Mouse (Mus musculus) heart, postnatal 0 days (tissue): ENCODE measurements around the gene Kcnab3. TPM values are rescaled to one million over a fixed set of nuclear protein-coding genes. Genes with fewer than 3 reads are reported as not detected.

Source experiments
- ATAC-seq: fragments of 200-750 bp; cut with Nextera tagmentation; 2 replicates; pipeline ENCODE4 v1.8.0; 2017; ENCODE audit warnings: low read depth, moderate number of reproducible peaks, moderate library complexity; ENCODE audit not compliant: insufficient read depth
- DNase-seq: peaks from one replicate; pipeline ENCODE4 v3.0.0-alpha.2; 2016; ENCODE audit warnings: low spot score
- H3K27ac ChIP-seq: fragments of 300-500 bp; sonication (generic); 2 replicates; pipeline ENCODE4 v1.5.1; 2014; ENCODE audit warnings: low read depth, mild to moderate bottlenecking
- H3K27me3 ChIP-seq: fragments of 300-500 bp; sonication (generic); 2 replicates; pipeline ENCODE4 v1.6.1; 2014; ENCODE audit warnings: low read length, mixed read lengths; ENCODE audit not compliant: control insufficient read depth, insufficient read depth
- H3K36me3 ChIP-seq: fragments of 300-500 bp; sonication (generic); replicated peaks from 2 replicates; pipeline ENCODE4 v1.6.1; 2014; ENCODE audit warnings: low read length, mixed read lengths; ENCODE audit not compliant: control insufficient read depth, insufficient read depth
- H3K4me1 ChIP-seq: fragments of 300-500 bp; sonication (generic); 2 replicates; pipeline ENCODE4 v1.6.1; 2014; ENCODE audit warnings: antibody characterized with exemption; ENCODE audit not compliant: control insufficient read depth, insufficient read depth
- H3K4me2 ChIP-seq: fragments of 300-500 bp; sonication (generic); 2 replicates; pipeline ENCODE4 v1.6.1; 2014; ENCODE audit warnings: low read depth, mild to moderate bottlenecking, low read length, moderate library complexity
- H3K4me3 ChIP-seq: fragments of 300-500 bp; sonication (generic); 2 replicates; pipeline ENCODE4 v1.5.1; 2014; ENCODE audit warnings: low read depth, low read length
- H3K9ac ChIP-seq: fragments of 300-500 bp; sonication (generic); replicated peaks from 2 replicates; pipeline ENCODE4 v1.6.1; 2014; ENCODE audit warnings: low read depth, low read length, mixed read lengths
- H3K9me3 ChIP-seq: fragments of 300-500 bp; sonication (generic); replicated peaks from 2 replicates; pipeline ENCODE4 v1.6.1; 2016; ENCODE audit warnings: low read length; ENCODE audit not compliant: control insufficient read depth
- CTCF ChIP-seq: IDR thresholded peaks from 2 replicates; pipeline ENCODE4 v1.5.1; 2016; ENCODE audit warnings: antibody characterized with exemption, control low read depth, low read depth
- EP300 ChIP-seq: IDR thresholded peaks from 2 replicates; pipeline ENCODE4 v1.6.1; 2016; ENCODE audit warnings: antibody characterized with exemption, low read depth
- WGBS: fragments of 180-500 bp; shearing (Covaris S2); extraction: QIAGEN DNeasy Blood & Tissue Kit; methylation state at CpG from one replicate; pipeline ENCODE4 v1.1.7; 2014; 5-methylcytosine and 5-hydroxymethylcytosine counted together
- polyA plus RNA-seq: library from polyadenylated mRNA; unstranded; fragments of >200 nt; fragmentation: Nextera tagmentation; extraction: Ambion mirVana; gene quantifications from 2 replicates; pipeline ENCODE4 v1.2.1, GENCODE M21; 2015
- total RNA-seq: library from RNA; depleted of rRNA; stranded (reverse); fragments of >200 nt; gene quantifications from 2 replicates; pipeline ENCODE4 v1.2.3, GENCODE M21; 2014; ENCODE audit warnings: low replicate concordance

Kcnab3 gene
- total and polyA plus RNA-seq, 2 experiments from 2014 or later: 1.1 to 1.4 TPM

DNA sequence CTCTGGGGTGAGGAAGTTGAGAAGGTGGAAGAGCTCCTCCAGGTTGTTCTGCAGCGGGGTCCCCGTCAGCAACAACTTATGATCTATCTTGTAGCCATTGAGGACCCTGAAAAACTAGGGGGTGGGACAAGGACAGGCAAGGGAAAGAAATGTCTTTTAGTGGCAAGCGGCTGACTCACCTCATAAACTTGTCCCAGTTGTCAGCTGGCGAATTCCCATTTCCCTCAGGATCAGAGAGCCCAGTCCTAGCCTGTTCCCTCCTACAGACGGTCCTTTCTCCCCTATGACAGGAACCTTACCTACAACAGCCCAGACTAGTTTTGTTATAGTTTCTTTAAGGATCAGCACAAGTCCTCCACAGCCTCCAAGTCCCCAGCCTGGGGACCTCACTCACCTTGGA is 30.5 kb downstream of the Kcnab3 start:
- 85% methylated on average over 5 of the region's 5 CpGs for WGBS
- H3K36me3 ChIP-seq: peaks cover 91% of the 10 kb centered on the region
- H3K4me1 ChIP-seq: no peaks in the 10 kb centered on the region
- H3K4me3 ChIP-seq: no peak overlapping the region
- H3K27ac ChIP-seq: no peak overlapping the region
- H3K27me3 ChIP-seq: no peaks in the 10 kb centered on the region
- ATAC-seq: no peak
- no peak overlapping the region for H3K9ac ChIP-seq
- TF ChIP-seq EP300: no peak
- TF ChIP-seq CTCF: no peak
- no peak overlapping the region for H3K4me2 ChIP-seq
- DNase-seq: no peak
- no peaks in the 10 kb centered on the region for H3K9me3 ChIP-seq

DNA sequence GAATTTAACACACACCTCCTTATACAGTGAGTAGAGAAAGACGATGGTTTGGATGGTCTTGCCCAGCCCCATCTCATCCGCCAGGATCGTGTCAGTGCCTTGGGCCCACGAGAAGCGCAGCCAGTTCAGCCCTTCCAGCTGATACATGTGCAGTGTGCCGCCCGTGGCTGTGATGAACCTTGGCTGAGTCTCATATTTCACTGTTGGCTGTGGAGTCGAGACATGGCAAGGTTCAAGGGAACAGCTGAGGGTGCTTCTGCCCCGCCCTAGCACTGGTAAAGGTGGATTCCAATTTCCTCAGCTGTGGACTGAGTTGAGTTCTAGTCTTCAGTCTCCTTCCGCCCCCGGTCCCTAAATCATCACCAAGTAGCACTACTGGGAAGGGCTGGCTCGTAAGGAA is 31.6 kb downstream of the Kcnab3 start:
- no peak overlapping the region for H3K4me2 ChIP-seq
- H3K9me3 ChIP-seq: no peaks in the 10 kb centered on the region
- 90% methylated on average over 12 of the region's 12 CpGs for WGBS
- no peaks in the 10 kb centered on the region for H3K4me1 ChIP-seq
- no peak overlapping the region for H3K4me3 ChIP-seq
- no peak overlapping the region for H3K9ac ChIP-seq
- DNase-seq (no peak), ATAC-seq (no peak)
- TF ChIP-seq EP300 (no peak), CTCF (no peak)
- H3K27me3 ChIP-seq: no peaks in the 10 kb centered on the region
- H3K36me3 ChIP-seq: peaks cover 86% of the 10 kb centered on the region
- no peak overlapping the region for H3K27ac ChIP-seq

DNA sequence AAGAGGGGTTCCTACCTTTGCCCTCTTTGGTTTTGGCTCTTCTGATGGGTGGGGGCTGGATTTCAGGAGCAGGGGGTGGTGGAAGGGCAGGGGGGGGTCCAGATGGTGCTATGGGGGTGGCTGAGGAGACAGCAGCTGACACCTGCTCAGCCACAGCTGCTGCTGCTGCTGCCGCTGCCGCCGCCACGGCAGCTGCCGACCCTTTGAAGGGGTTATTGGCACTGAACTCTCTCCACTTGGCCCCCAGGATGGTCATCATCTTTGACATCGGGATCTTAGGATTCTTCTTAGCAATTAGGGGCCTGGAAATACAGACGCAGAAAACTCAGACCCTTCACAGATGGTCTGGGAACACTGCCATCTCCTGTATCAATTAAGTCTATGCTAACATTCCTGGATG is 36.0 kb downstream of the Kcnab3 start:
- 78% methylated on average over 7 of the region's 7 CpGs for WGBS
- Histone ChIP-seq H3K4me2 (no peak overlapping the region), H3K36me3 (peaks cover 55% of the 10 kb centered on the region), H3K4me3 (no peak overlapping the region), H3K27me3 (no peaks in the 10 kb centered on the region), H3K9ac (no peak overlapping the region), H3K27ac (no peak overlapping the region), H3K9me3 (no peaks in the 10 kb centered on the region), H3K4me1 (peaks cover 29% of the 10 kb centered on the region)
- ATAC-seq (no peak), DNase-seq (no peak)
- TF ChIP-seq EP300 (no peak), CTCF (no peak)

DNA sequence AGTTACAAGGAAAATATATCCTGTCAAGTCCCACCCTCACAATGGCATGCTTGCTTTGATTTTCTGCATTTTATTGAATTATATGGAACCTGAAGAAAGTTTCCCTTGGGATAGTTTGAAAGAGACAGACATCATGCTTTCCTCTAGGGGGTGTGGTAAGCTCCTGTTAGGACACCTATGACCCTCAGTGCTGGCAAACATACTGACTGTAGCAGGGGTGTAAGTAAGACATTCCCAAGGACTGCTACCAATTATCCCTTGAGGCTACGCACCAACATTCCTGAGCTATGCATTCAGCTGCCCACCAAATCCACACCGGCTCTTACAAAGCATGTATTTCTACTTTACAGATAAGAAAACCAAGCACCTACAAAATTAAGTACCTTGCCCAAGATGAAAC is 36.4 kb downstream of the Kcnab3 start:
- H3K9ac ChIP-seq: no peak overlapping the region
- no peaks in the 10 kb centered on the region for H3K27me3 ChIP-seq
- no peak for DNase-seq
- no peak overlapping the region for H3K27ac ChIP-seq
- no peaks in the 10 kb centered on the region for H3K9me3 ChIP-seq
- H3K4me2 ChIP-seq: no peak overlapping the region
- TF ChIP-seq EP300: no peak
- no peak for TF ChIP-seq CTCF
- peaks cover 34% of the 10 kb centered on the region for H3K4me1 ChIP-seq
- ATAC-seq: no peak
- WGBS: 78% methylated on average over 2 of the region's 2 CpGs
- no peak overlapping the region for H3K4me3 ChIP-seq
- H3K36me3 ChIP-seq: peaks cover 50% of the 10 kb centered on the region

DNA sequence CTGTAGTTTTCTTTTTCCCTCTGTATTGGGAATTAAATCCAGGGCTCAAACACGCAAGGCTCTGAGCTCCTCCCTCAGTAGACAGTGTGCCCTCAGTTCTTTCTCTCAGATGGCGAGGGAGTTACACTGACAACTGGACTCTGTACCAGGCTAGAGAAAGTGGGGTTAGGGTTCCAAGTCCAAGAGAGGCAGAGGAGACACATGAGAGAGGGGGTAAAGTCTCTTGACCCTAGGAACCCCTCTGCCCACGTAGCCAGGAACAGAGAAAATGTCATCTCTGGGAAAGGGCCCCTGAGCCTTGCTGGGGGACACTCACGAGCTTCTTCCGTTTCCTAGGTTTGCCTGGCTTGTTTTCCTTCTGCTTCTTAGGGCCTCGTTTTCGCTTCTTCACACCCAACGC is 38.3 kb downstream of the Kcnab3 start:
- H3K9ac ChIP-seq: no peak overlapping the region
- H3K9me3 ChIP-seq: no peaks in the 10 kb centered on the region
- no peaks in the 10 kb centered on the region for H3K27me3 ChIP-seq
- no peak for DNase-seq
- ATAC-seq: no peak
- peaks cover 41% of the 10 kb centered on the region for H3K4me1 ChIP-seq
- peaks cover 34% of the 10 kb centered on the region for H3K36me3 ChIP-seq
- H3K4me3 ChIP-seq: no peak overlapping the region
- TF ChIP-seq CTCF: no peak
- TF ChIP-seq EP300: no peak
- H3K4me2 ChIP-seq: peak overlapping the region; percentile 24; the same call in 1 of the 2 replicates
- H3K27ac ChIP-seq: peak overlapping the region; percentile 49
- WGBS: 51% methylated on average over 8 of the region's 8 CpGs

DNA sequence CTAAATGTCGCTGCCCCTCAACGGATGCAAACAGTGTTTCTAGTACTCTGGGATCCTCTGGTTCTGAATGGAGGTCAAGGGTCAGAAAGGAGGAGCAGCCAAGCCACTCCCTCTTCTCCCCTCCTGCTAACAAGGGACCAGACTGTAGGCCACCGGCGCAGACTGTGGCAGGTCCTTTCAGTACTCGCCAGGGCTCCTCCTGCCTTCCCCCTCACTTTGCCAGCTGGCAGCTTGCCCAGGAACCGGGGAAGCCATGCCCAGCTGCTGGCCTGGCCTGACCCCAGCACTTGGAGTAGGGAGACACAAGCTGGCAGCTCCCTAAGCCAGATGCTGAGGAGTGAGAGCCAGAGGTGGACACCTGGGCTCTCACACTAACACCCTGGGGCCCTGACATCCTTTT is 38.9 kb downstream of the Kcnab3 start:
- DNase-seq (peak; percentile 91), ATAC-seq (peak; percentile 81)
- peak overlapping the region; percentile 97 for H3K27ac ChIP-seq
- H3K9me3 ChIP-seq: no peaks in the 10 kb centered on the region
- TF ChIP-seq CTCF (no peak), EP300 (no peak)
- 2% methylated on average over 6 of the region's 6 CpGs for WGBS
- no peak overlapping the region for H3K9ac ChIP-seq
- H3K4me3 ChIP-seq: no peak overlapping the region
- peak overlapping the region; percentile 24; the same call in 1 of the 2 replicates for H3K4me2 ChIP-seq
- H3K4me1 ChIP-seq: peaks cover 41% of the 10 kb centered on the region
- H3K27me3 ChIP-seq: no peaks in the 10 kb centered on the region
- H3K36me3 ChIP-seq: peaks cover 30% of the 10 kb centered on the region
